Mouse (Mus musculus) spleen, embryonic (tissue): ENCODE measurements around the gene Gpat2.

ENCODE experiments used
- CTCF ChIA-PET: fragments of 350-600 bp; sonication (Branson Sonifier 250); formaldehyde crosslinking; loops from one replicate; lab custom pipeline; 2022; lab: Charles Lee

Gene Gpat2

DNA sequence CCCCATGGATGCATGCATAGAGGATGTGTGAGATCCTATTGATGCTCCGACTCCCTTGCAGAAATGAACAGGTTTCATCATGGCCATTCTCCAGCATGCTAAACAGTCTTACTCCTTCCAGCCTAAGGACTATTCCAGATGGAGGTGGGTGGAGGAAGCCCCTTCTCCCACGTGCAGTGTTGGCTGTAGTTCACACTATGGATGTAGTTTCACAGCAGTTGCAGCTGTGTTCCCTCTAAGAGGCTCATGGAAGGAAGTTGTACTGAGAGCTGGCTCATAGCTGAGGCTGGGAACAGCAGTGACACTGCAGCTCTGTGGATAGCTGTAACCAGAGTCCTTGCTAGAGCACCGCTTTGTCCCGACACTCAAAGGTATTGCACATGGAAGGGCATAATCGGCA lies 12.7 kb downstream of the Gpat2 start:
- CTCF ChIA-PET, result no interaction called here

DNA sequence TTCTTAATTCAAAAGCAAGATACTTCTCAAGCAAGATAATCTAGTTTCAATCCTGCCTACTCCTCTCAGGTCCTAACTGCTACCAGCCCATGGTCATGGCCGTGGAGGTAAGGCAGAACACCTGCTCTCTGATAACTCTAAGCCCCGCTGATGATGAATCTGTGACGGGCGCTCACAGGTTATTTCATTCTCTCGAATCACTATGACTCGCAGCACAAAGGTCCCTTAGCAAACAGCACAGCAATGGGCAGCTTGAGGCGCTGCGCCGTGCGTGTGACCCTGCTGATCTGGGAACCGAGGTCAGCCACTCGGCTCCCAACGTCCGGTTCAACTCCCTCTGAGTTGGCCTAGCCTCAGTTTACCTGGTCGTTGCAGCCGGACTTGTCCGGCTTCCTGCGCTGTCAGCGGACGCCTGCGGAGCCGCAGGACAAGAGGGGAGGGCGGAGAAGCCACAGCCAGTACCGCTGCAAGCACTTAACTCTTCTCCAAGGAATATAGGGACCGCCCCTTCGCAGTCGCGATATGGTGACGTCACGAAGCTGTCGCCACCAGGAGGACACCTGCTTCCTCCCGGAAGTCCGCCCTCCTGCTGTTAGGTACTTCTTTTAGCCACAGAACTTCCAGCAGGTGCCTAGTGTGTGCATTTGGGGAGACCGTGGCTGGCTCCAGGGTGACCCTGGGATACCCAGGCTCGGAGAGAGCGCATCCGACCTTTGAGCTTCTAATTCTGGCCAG lies 19.2 kb downstream of the Gpat2 start, which contains the start of gene Fahd2a:
TSS of gene Fahd2a (minus strand) at position 511 of the 735 bp plus-strand sequence.
- CTCF ChIA-PET, result interaction anchor here (0.5 kb wide), 1 partner anchor 373 kb away, joined by 4 read pairs; no protein-coding TSS in a partner anchor

DNA sequence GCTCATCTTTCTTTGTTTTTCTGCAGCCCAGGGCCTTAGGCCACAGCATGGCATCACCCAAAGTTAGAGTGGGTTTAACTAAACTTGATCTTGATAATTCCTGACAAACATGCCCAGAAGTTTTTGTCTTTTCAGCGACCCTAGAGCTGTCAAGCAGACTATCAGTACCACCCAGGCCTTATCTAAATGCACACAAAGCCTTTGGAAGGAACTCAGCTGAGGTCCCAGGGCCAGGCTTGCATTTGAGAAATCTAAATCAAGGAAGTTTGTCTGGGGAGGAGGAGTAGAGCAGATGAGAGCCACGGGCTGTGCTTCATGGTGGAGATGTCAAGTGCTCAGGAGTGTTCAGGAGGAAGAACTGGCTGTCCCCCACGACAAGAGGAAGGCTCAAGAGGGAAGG lies 21.8 kb downstream of the Gpat2 start:
- CTCF ChIA-PET, result no interaction called here

DNA sequence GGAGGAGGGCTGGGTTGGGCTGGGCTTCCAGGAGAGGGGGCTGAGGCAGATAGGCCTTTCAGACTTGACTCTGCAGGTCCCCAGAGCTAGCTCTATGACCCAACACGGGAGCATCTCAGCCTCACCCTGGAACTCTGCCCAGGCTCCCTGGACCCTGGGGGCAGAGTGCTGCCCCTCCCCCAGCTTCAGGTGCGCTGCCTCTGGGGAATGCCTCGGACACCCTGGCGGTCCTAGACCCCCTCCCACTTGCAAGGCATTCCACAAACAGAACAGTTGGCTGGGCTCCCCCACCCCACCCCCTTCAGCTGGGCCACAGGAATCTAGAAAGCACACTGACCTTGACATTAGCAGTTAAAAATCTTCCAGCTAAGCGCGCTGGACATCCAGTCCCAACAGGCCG lies 24.7 kb downstream of the Gpat2 start:
- CTCF ChIA-PET, result interaction anchor here (0.6 kb wide), 1 partner anchor 80 kb away, joined by 9 read pairs; no protein-coding TSS in a partner anchor

DNA sequence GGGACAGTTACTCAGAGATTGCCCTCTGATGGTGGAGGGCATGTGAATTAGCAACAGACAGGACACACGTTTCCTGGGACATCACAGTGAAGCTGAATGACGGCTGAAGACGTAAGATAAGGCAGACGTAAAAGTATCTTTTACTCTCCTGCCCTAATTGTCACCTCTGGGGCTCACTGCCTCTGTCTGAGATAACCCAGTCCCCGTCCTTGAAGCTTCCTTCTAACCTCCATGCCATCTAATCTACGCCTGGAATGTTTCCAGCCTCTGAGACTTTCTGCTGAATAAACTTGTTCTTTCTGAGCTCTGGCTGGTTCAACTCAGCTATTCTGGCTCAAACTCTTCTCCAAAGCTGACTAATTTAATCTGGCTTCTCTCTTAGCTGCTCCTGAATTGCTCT lies 26.7 kb downstream of the Gpat2 start:
- CTCF ChIA-PET, result no interaction called here

DNA sequence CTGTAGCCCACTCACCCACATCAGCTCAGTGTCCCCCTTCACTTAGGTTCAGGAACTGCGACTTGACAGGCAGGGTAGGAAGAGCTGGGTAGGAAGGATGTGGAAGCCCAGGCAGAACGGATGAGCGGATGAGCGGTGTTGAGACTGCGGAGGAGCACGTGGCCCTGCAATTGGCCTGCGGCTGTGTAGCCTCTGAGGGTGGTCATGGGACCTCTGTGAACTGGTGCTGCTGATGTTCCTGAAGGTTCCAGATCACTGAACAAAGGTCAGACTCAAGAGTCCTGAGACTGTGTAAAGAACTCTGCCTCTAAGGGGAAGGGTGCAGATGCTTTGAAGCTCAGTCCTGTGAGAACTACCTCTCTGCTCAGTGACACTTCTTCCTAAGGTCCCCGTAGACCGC lies 28.1 kb downstream of the Gpat2 start:
- CTCF ChIA-PET, result no interaction called here

DNA sequence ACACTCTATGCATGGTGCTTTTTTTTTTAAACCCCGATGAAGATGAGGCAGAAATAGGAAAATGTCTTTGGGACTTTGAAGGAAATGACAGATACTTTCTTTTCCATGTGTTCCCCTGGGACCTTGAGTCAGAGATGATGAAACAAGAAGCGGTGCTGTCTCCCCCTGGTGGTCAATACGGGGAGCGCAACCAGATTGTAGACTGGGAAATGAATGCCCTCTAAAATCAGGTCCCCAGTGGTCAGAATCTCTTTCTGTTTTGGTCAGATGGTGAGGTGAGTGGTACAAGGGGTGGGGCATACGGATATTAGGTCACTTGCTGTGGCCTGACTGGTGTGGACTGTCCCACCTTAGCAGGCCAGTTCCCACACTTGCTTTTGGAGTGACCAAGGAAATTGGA lies 28.8 kb downstream of the Gpat2 start:
- CTCF ChIA-PET, result interaction anchor here (0.7 kb wide), 1 partner anchor 120 kb away, joined by 6 read pairs; no protein-coding TSS in a partner anchor

DNA sequence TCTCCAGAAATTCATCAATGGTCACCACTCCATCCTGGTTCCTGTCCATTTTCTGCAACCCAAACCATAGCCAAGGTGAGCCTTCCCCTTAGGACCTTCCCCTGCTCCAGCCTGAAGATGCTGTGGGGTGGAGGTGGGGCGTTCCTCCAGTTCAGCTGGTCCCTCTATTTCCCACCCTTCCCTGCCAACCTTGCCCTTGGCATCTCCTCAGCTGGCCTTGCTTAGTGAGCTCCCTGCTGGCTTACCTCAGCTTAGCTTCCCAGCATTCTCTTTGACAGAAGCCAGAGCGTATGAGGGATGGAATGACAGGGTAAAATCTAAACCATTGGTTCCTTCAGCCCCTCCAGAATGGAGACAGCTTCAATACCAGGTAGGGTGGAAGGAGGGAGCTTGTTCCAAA lies 34.3 kb downstream of the Gpat2 start:
- CTCF ChIA-PET, result no interaction called here

DNA sequence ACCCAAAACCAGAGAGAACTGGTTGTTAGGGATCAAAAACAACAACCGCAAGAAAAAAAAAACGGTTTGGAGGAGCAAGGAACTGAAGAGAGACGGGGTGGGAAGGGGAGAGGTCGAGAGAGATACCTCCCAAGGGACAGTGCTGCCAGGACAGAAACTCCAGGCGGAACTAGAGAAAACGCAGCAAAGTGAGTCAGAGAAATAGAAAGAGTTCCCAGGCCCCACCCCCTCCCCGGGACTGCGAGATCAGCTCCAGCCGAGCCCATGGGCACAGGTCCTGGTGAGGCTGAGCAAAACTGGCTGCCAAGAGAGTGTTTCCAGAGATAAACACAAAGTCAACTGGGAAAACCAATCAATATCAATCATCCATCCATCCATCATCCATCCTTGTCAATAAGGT lies 36.4 kb downstream of the Gpat2 start:
- CTCF ChIA-PET, result no interaction called here

DNA sequence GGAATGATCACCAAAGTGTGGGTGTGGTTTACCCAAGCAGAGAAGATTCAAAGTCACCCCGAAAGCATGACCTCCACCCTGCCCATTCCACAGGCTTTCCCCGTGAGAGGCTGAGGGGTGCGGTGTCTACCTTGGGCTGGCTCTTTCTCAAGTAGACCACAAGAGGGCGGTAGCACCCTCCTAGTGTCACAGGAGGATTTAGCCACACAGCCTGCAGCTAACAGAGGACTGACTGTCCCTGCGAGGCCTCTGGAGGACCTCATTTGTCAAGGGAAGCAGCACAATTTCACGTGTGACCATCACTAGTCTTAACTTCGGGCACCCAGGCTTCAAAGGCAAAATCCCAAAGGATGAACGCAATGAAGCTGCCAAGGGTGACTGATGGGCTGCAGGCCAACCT lies 37.3 kb downstream of the Gpat2 start:
- CTCF ChIA-PET, result interaction anchor here (0.6 kb wide), 1 partner anchor 764 kb away, joined by 12 read pairs; no protein-coding TSS in a partner anchor

DNA sequence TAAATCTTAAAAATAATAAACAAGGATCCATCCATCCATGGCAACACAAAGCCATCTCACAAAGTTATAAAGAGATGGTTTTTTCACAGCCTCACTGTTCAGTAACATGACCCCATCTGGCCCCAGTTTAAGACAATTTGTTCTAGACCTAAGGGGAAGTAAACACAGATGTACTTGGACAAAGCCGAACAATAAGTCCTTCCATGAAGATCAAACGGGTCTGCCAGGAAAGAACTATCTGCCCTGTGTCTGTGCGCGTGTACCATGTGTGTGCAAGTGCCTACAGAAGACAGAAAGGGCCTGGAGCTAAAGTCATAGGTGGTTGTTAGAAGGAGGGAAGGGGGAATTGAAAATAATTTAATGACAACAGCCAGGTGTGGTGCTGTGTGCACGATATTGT lies 45.2 kb downstream of the Gpat2 start:
- CTCF ChIA-PET, result no interaction called here

DNA sequence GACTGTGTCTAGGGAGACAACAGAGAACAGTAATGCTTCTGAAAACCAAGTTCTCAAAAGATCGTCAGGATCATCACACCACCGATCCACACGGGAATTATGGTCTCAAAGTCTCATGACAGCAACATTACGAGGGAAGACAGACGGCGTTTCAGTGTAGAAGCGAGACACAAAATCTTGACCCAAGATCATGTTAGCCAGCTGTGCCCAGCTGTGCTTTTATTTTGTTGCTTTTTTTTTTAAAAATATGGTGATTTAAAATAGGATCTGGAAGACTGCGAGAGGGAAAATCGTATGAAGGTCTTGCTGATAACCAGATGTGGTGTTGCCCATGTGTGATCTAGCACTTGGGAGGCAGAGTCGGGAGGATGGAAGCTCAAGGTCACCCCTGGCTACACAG lies 45.7 kb downstream of the Gpat2 start:
- CTCF ChIA-PET, result no interaction called here

DNA sequence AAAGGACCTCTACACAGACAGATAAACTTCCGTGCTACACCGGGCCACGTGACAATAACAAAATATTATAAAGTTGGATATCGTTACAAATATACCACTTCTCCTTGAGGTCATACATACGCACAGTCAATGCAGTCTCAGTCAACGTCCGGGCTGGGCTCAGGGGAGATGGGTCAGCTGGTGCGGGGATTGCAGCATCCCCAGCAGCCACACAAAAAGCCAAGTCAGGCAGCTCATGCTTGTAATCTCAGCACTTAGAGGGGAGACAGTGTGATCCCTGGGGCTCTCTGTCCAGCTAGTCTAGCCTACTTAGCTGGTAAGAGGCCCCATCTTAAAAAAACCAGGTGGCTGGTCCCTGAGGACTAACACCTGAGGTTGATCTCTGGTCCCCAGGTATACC lies 46.3 kb downstream of the Gpat2 start:
- CTCF ChIA-PET, result no interaction called here

DNA sequence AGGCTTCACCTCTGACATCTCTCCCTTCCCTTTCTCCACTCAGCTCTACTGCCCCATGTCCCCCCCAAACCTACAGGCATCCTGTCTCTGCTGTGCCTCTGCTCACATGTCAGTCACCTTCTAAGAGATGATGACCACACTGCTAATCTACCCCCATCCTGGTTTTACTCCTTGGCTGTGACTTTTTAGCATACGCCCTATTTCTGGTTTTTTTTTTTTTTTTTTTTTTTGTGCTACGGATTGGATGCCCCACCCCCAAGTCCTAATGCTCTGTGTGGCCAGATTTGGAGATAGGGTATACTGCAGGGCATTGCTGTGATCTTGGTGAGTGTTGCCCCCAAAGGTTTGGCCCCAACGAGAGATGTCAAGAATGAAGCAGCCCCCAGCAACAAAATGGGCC lies 47.3 kb downstream of the Gpat2 start:
- CTCF ChIA-PET, result interaction anchor here (0.6 kb wide), 1 partner anchor 1615 kb away, joined by 3 read pairs; no protein-coding TSS in a partner anchor

DNA sequence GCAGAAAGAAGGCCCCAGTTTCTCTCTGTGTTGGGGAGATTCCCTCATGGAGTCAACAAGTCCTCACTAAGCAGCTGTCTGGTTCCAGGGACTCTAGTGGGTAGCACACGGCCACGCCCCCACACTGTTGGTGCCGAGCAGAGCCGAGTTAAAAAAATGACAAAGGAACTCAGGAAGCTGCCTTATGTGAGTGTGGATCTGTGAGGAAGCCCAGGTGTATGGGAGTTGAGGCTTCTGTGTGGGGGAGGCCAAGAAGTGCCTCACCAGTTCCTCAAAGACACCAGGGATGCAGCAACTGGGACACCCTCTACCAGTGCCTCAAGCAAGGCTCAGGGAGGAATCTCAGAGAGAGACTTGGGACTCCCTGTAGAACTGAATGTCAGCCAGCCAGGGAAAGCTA lies 54.2 kb downstream of the Gpat2 start:
- CTCF ChIA-PET, result no interaction called here

DNA sequence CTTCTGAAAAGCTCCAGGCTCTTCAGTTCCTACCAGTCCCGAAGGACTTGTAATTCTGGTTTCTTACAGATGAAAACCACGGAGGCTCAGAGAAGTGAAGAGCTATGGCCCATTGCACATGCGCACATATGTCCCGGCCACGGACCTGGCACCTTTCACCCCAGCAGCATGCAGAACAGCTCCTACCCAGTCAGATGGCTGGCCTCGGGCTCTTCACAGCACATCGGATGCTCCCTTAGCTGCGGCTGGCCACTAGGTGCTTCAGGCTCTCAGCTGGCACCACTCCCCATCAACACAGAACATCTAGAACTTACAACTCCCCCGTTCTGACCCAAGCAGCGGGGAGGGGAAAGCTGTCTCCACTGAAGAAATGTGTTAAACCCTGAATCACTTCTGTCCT lies 54.8 kb downstream of the Gpat2 start:
- CTCF ChIA-PET, result no interaction called here

DNA sequence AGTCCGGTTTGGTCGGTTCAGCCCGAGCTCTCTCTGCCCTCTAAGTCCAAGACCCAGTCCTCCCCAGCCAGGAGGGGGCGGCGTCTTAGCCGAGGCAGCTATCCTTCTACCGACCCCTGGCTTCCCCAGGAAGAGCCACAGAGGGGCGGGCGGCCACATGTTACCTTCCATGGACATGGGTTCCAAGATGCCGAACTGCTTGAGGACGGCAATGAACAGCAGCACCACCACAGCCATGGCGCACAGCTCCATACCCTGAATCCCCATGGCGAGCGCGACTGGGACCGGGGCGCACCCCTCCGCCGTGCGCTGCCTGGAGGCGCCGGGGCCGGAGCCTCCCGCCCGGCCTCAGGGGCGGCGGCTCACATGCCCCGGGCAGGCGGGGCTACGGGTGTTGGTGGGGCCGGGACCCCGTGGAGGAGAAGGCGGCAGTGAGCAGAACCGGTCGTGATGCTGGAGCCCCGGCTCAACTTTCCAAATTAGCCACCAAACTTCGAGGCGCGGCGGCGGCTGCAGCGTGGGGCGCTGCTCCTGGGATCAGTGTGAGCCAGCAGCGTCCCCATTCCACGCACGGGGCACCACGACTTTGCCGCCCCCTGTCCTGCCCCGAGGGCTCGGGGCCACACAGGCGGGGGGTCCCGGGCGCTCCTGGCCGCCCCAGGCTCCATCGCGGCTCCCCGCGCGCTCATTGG lies 57.0 kb downstream of the Gpat2 start:
- CTCF ChIA-PET, result no interaction called here

DNA sequence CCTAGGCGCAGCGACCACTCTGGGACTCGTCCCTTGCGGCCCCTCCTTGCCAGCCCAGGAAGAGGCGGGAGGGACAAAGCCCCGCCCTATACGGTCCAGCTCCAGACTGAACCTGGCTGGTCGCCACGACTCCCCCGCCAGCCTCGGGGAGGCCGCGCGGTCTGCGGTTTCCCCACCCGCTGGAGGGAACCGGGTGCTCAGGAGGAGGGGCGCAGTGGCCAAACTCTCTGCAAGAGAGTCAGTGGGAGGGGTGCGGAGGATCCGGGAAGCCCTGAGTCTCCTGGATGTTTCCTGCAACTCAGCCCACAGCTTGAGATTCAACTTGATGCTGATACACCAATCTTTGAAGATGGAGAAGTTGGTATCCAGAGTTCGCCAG lies 57.5 kb downstream of the Gpat2 start:
- CTCF ChIA-PET, result no interaction called here

DNA sequence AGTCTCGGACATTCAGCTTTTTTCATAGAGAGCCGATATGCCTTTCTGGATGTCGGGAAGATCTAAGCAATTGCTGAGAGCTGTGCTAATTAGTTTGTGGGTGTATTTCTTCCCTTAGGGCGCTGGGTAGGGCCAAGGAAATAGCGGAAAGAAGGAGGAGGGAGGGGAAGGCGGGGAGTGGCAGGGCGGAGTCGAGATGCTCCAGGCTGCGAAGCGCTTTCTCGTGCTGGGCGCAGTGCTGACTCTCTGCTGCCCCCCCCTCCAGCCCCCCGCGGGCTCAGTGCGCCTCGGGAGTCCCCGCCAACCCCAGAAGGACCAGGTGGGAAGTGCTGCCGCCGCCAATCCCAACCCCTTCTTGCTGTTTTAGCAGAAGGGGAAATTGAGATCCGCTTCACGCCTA lies 58.0 kb downstream of the Gpat2 start:
- CTCF ChIA-PET, result no interaction called here

DNA sequence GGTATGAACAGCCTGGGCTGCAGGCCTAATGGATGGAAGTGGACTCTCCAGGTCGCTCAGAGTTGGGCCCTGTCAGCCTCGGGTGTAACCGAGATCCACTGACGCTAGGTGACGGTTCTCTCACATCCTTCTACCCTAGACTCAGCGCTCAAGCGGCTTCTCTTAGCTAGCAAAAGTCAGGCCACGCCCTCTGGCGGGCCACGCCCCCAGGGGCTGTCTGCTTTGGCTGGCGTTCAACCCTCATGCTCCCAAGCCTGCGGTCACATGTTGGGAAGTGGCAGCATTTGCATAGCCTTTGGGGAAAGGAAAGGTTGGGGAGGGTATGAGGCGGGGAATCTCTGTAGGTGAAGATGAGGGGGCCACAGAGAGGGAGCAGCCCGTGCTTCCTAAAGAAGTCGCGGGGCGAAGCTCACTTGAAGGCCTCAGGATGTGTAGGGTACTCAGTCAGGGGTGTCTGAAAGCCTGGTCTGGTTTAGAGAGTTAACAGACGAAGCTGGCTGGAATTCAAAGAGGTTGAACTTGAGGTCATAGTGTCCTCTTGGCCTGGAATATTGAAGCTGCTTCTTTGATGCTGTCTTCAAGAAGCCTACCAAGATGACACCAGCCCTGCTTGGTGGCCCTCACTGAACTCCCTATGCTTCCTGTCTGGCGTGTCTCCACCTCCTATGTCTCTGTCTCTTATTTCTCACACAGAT lies 59.6 kb downstream of the Gpat2 start:
- CTCF ChIA-PET, result no interaction called here
